Mouse (Mus musculus): Measurements from ENCODE around the gene Junb. TPM values are rescaled to one million over a fixed set of nuclear protein-coding genes. Genes with fewer than 3 reads are reported as not detected.
A peak's percentile ranks its signal among the peaks of the same experiment; 100 is the strongest.

The Junb gene
- polyA plus RNA-seq, 1 experiment = 47.7 TPM

GRCm38 (mm10) chr8:84945235-84945632, 33.3 kb downstream of the Junb start:
- H3K4me1 ChIP-seq (ENCODE audit: control insufficient read depth, insufficient read depth, insufficient read length, low read length) = no peaks in the 10 kb centered on the region
- H3K27ac ChIP-seq (replicated peaks; ENCODE audit: low read depth, low read length) = no peak overlapping the region
- H3K4me3 ChIP-seq (ENCODE audit: insufficient read depth, low read depth, low read length) = peak overlapping the region; percentile 20; the same call in 1 of the 2 replicates

- peak overlapping the region; percentile 30 for H3K4me3 ChIP-seq (ENCODE audit: insufficient read depth, low read depth, low read length)
- H3K4me1 ChIP-seq (ENCODE audit: control insufficient read depth, insufficient read depth, insufficient read length, low read length) = no peaks in the 10 kb centered on the region
- no peak overlapping the region for H3K27ac ChIP-seq (replicated peaks; ENCODE audit: low read depth, low read length)
These were observed 33.9 kb downstream of the Junb start for GRCm38 (mm10) chr8:84944478-84945160.

- Histone ChIP-seq H3K4me3 (ENCODE audit: insufficient read depth, low read depth, low read length) (no peak overlapping the region), H3K4me1 (ENCODE audit: control insufficient read depth, insufficient read depth, insufficient read length, low read length) (no peaks in the 10 kb centered on the region), H3K27ac (replicated peaks; ENCODE audit: low read depth, low read length) (no peak overlapping the region)
These were observed 34.8 kb downstream of the Junb start for GRCm38 (mm10) chr8:84943699-84944098.

GRCm38 (mm10) chr8:84937620-84938485, 40.7 kb downstream of the Junb start:
- Histone ChIP-seq H3K4me1 (ENCODE audit: control insufficient read depth, insufficient read depth, insufficient read length, low read length) (0 out of 2 replicates have a peak, but pooled peaks cover 2% of the 10 kb centered on the region), H3K4me3 (ENCODE audit: insufficient read depth, low read depth, low read length) (no peak overlapping the region), H3K27ac (replicated peaks; ENCODE audit: low read depth, low read length) (no peak overlapping the region)

- Histone ChIP-seq H3K4me3 (ENCODE audit: insufficient read depth, low read depth, low read length) (peak within 1 kb of the TSS; percentile 29), H3K4me1 (ENCODE audit: control insufficient read depth, insufficient read depth, insufficient read length, low read length) (0 out of 2 replicates have a peak, but pooled peaks cover 2% of the 10 kb centered on the region), H3K27ac (replicated peaks; ENCODE audit: low read depth, low read length) (no peak within 1 kb of the TSS)
These were observed 41.5 kb downstream of the Junb start, which contains the start of gene Mast1 for GRCm38 (mm10) chr8:84936962-84937546. TSS of gene Mast1 (minus strand) at chr8:84937359.

- no peak overlapping the region for H3K27ac ChIP-seq (replicated peaks; ENCODE audit: low read depth, low read length)
- H3K4me3 ChIP-seq (ENCODE audit: insufficient read depth, low read depth, low read length) = no peak overlapping the region
- H3K4me1 ChIP-seq (ENCODE audit: control insufficient read depth, insufficient read depth, insufficient read length, low read length) = 0 out of 2 replicates have a peak, but pooled peaks cover 2% of the 10 kb centered on the region
These were observed 42.2 kb downstream of the Junb start for GRCm38 (mm10) chr8:84936041-84936961.

- Histone ChIP-seq H3K27ac (replicated peaks; ENCODE audit: low read depth, low read length) (no peak overlapping the region), H3K4me1 (ENCODE audit: control insufficient read depth, insufficient read depth, insufficient read length, low read length) (0 out of 2 replicates have a peak, but pooled peaks cover 2% of the 10 kb centered on the region), H3K4me3 (ENCODE audit: insufficient read depth, low read depth, low read length) (no peak overlapping the region)
These were observed 43.0 kb downstream of the Junb start for GRCm38 (mm10) chr8:84935489-84935888.

- H3K4me3 ChIP-seq (ENCODE audit: insufficient read depth, low read depth, low read length) = no peak overlapping the region
- H3K27ac ChIP-seq (replicated peaks; ENCODE audit: low read depth, low read length) = no peak overlapping the region
- H3K4me1 ChIP-seq (ENCODE audit: control insufficient read depth, insufficient read depth, insufficient read length, low read length) = 0 out of 2 replicates have a peak, but pooled peaks cover 2% of the 10 kb centered on the region
These were observed 43.7 kb downstream of the Junb start for GRCm38 (mm10) chr8:84934860-84935259.

GRCm38 (mm10) chr8:84933767-84934559, 44.6 kb downstream of the Junb start:
- Histone ChIP-seq H3K27ac (replicated peaks; ENCODE audit: low read depth, low read length) (no peak overlapping the region), H3K4me3 (ENCODE audit: insufficient read depth, low read depth, low read length) (no peak overlapping the region), H3K4me1 (ENCODE audit: control insufficient read depth, insufficient read depth, insufficient read length, low read length) (0 out of 2 replicates have a peak, but pooled peaks cover 2% of the 10 kb centered on the region)

- no peaks in the 10 kb centered on the region for H3K4me1 ChIP-seq (ENCODE audit: control insufficient read depth, insufficient read depth, insufficient read length, low read length)
- no peak overlapping the region for H3K4me3 ChIP-seq (ENCODE audit: insufficient read depth, low read depth, low read length)
- H3K27ac ChIP-seq (replicated peaks; ENCODE audit: low read depth, low read length) = no peak overlapping the region
These were observed 47.9 kb downstream of the Junb start for GRCm38 (mm10) chr8:84930582-84930981.

GRCm38 (mm10) chr8:84928456-84929306, 49.8 kb downstream of the Junb start:
- Histone ChIP-seq H3K4me3 (ENCODE audit: insufficient read depth, low read depth, low read length) (no peak overlapping the region), H3K27ac (replicated peaks; ENCODE audit: low read depth, low read length) (no peak overlapping the region), H3K4me1 (ENCODE audit: control insufficient read depth, insufficient read depth, insufficient read length, low read length) (no peaks in the 10 kb centered on the region)

- Histone ChIP-seq H3K4me1 (ENCODE audit: control insufficient read depth, insufficient read depth, insufficient read length, low read length) (no peaks in the 10 kb centered on the region), H3K4me3 (ENCODE audit: insufficient read depth, low read depth, low read length) (no peak overlapping the region), H3K27ac (replicated peaks; ENCODE audit: low read depth, low read length) (no peak overlapping the region)
These were observed 51.0 kb downstream of the Junb start for GRCm38 (mm10) chr8:84927513-84927912.

- no peak overlapping the region for H3K4me3 ChIP-seq (ENCODE audit: insufficient read depth, low read depth, low read length)
- H3K27ac ChIP-seq (replicated peaks; ENCODE audit: low read depth, low read length) = no peak overlapping the region
- H3K4me1 ChIP-seq (ENCODE audit: control insufficient read depth, insufficient read depth, insufficient read length, low read length) = no peaks in the 10 kb centered on the region
These were observed 53.0 kb downstream of the Junb start for GRCm38 (mm10) chr8:84925557-84925956.

All from brown adipose tissue, adult 24 weeks (tissue).